Mouse (Mus musculus) adrenal gland, postnatal 36 days (tissue): Measurements from ENCODE around the gene Gpc3. TPM values are rescaled to one million over a fixed set of nuclear protein-coding genes. Genes with fewer than 3 reads are reported as not detected.
A peak's percentile ranks its signal among the peaks of the same experiment; 100 is the strongest.

Experiments
- DNase-seq, 2 experiments: peaks; one replicate each; pipeline ENCODE4 v3.0.0; 2021; ENCODE audit warnings: mixed read lengths in 1 of 2
- total RNA-seq, 2 experiments: library from RNA; stranded (reverse); gene quantifications; 2 replicates each; pipeline ENCODE4 v1.2.3; 2021

The Gpc3 gene
- total RNA-seq, 2 experiments from 2014 or later: 50.2 to 64.1 TPM

GRCm38 (mm10) chrX:52558526-52558925 lies 55.2 kb downstream of the Gpc3 start:
- DNase-seq: no peak

- no peak for DNase-seq
Observed at GRCm38 (mm10) chrX:52557489-52557888, 56.3 kb downstream of the Gpc3 start.

- DNase-seq: no peak
Observed at GRCm38 (mm10) chrX:52551296-52551695, 62.5 kb downstream of the Gpc3 start.

- DNase-seq: no peak
Observed at GRCm38 (mm10) chrX:52544623-52545022, 69.1 kb downstream of the Gpc3 start.

GRCm38 (mm10) chrX:52537282-52537681 lies 76.5 kb downstream of the Gpc3 start:
- DNase-seq: no peak

GRCm38 (mm10) chrX:52533766-52534165 lies 80.0 kb downstream of the Gpc3 start:
- no peak for DNase-seq

- DNase-seq: no peak
Observed at GRCm38 (mm10) chrX:52533098-52533497, 80.7 kb downstream of the Gpc3 start.

GRCm38 (mm10) chrX:52532124-52532523 lies 81.6 kb downstream of the Gpc3 start:
- DNase-seq: no peak

GRCm38 (mm10) chrX:52526086-52526485 lies 87.7 kb downstream of the Gpc3 start:
- DNase-seq: no peak

GRCm38 (mm10) chrX:52525132-52525531 lies 88.6 kb downstream of the Gpc3 start:
- DNase-seq: no peak

- DNase-seq: no peak
Observed at GRCm38 (mm10) chrX:52514553-52514952, 99.2 kb downstream of the Gpc3 start.

- no peak for DNase-seq
Observed at GRCm38 (mm10) chrX:52511151-52511550, 102.6 kb downstream of the Gpc3 start.

GRCm38 (mm10) chrX:52503857-52504256 lies 109.9 kb downstream of the Gpc3 start:
- DNase-seq: no peak

GRCm38 (mm10) chrX:52489461-52489860 lies 124.3 kb downstream of the Gpc3 start:
- no peak for DNase-seq

GRCm38 (mm10) chrX:52455074-52455588 lies 158.6 kb downstream of the Gpc3 start:
- no peak for DNase-seq

- DNase-seq: peak; percentile 58 to 67
Observed at GRCm38 (mm10) chrX:52453445-52454182, 160.1 kb downstream of the Gpc3 start.

GRCm38 (mm10) chrX:52449177-52449576 lies 164.6 kb downstream of the Gpc3 start:
- DNase-seq: no peak

- no peak for DNase-seq
Observed at GRCm38 (mm10) chrX:52448496-52448895, 165.3 kb downstream of the Gpc3 start.

- no peak for DNase-seq
Observed at GRCm38 (mm10) chrX:52446530-52446929, 167.2 kb downstream of the Gpc3 start.

- no peak for DNase-seq
Observed at GRCm38 (mm10) chrX:52444977-52445376, 168.8 kb downstream of the Gpc3 start.

- DNase-seq: peak; percentile 1 to 10
Observed at GRCm38 (mm10) chrX:52441798-52442197, 172.0 kb downstream of the Gpc3 start.

GRCm38 (mm10) chrX:52439421-52439820 lies 174.3 kb downstream of the Gpc3 start:
- DNase-seq: no peak

- no peak for DNase-seq
Observed at GRCm38 (mm10) chrX:52425605-52426004, 188.1 kb downstream of the Gpc3 start.

- DNase-seq: no peak
Observed at GRCm38 (mm10) chrX:52419850-52420249, 193.9 kb downstream of the Gpc3 start.
